Mouse (Mus musculus) thymus, adult 2 months (tissue): Measurements from ENCODE around the gene Lmntd2.
"Not testable (repeated sequence)": the region's sequence is repeated elsewhere in the genome, so short reads cannot be mapped to it uniquely, and the experiment has no call there.

Source experiments
- CTCF ChIP-seq: fragments of 200-500 bp; IDR thresholded peaks from 2 replicates; pipeline ENCODE4 v1.5.1; 2012; ENCODE audit warnings: mild to moderate bottlenecking, control low read depth, low read length, moderate library complexity, borderline replicate concordance; ENCODE audit not compliant: control insufficient read depth, poor library complexity, insufficient read depth; ENCODE audit errors: extremely low read depth
- POLR2A ChIP-seq: fragments of 200-500 bp; IDR thresholded peaks from 2 replicates; pipeline ENCODE4 v1.6.1; 2012; ENCODE audit warnings: mild to moderate bottlenecking, low read length, control low read depth, moderate library complexity; ENCODE audit not compliant: control insufficient read depth, poor library complexity, insufficient read depth; ENCODE audit errors: extremely low read depth

GRCm38 (mm10) chr7:141250486-141250885, 36.6 kb upstream of the Lmntd2 start:
- not testable (repeated sequence) for TF ChIP-seq CTCF, POLR2A
